Mouse (Mus musculus): ENCODE results near the gene Fem1a. TPM values are rescaled to one million over a fixed set of nuclear protein-coding genes. Genes with fewer than 3 reads are reported as not detected.

The Fem1a gene
- total RNA-seq, 1 experiment from 2014 or later, result 30.0 TPM

- DNase-seq, result peak; percentile 97
These were observed 47.4 kb downstream of the Fem1a start for GRCm38 (mm10) chr17:56303847-56304586.

DNA sequence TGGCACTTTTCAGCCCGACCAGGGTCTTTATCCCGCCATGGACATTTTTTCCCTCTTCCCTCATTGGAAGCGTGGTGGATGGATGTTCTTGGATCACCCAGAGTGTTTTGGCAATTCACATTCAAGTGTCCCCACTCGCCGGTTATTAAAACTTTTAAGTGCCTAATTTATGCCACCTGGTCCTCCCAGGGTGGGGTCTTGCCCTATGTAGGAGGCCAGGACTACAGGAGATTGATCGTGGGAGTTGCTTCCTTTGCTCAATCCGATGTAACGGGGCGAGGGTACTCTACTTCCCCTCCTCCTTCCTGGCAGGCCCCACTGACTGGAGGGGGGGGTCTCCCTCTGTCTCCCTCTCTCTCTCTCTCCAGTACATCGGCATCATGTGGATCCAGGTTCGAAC lies 48.1 kb downstream of the Fem1a start:
- no peak for DNase-seq

- DNase-seq, result no peak
These were observed 48.5 kb downstream of the Fem1a start for GRCm38 (mm10) chr17:56305156-56305555.

DNA sequence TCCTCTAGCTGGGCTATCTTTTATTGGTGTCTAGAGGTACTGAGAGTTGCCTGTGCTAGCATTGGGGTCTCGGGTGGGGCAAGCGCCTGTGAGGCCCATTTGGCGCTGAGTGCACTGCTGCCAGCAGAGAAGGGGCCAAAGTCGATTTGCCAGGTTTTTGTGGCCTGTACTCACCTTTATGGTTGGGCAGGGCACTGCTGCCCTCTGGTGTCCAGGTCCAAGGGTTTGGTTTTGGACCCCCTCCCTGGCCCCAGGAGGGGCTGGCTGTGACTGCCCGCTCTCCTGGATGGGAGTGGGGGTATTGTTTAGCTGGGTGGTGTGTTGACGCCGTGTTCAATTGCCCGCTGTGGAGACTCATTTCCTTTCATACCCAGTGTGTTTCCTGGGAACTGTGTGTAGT lies 49.2 kb downstream of the Fem1a start:
- no peak for DNase-seq

GRCm38 (mm10) chr17:56308088-56308487 lies 51.5 kb downstream of the Fem1a start:
- no peak for DNase-seq

DNA sequence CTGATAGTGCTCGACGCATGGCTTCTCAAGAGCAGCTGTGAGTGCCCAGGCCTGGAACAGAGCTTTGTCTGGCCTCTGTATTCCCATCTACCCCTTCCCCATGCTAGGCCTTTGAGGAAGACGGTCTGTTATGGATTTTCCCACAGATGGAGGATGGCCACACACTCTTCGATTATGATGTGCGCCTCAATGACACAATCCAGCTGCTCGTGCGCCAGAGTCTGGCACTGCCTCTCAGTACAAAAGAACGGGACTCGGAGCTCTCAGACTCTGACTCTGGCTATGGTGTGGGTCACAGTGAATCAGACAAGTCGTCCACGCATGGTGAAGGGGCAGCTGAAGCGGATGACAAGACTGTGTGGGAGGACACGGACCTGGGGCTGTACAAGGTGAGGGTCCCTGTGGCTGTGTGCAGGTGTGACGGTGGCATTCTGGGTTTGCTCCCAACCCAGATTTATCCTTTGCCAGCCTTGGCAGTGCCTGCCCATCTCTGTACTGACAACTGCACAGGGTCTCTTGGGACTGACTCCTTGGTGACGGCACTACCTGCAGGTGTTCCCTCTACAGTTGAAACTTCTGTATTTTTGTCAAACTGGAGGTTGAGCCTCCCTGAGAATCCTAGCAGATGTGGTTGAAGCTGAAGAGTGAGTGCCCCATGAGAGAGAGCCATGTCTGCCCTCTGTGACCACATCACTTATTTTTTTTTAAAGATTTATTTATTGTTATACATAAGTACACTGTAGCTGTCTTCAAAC lies 52.8 kb downstream of the Fem1a start:
- no peak for DNase-seq

Small RNA genes lying within 50 kb of the gene (microRNA-seq; reads per million reads assigned to microRNA genes)
- gene Mir7b, result 6,596 to 7,440 reads per million in 2 experiments

Other genes starting within 250 kb of the Fem1a start
- 51.5 and 57.1 TPM in 2 replicates for gene Sh3gl1, start 220.2 kb upstream of the Fem1a start, total RNA-seq (2021)
- gene Chaf1a, start 216.4 kb upstream of the Fem1a start, total RNA-seq (2021), result 8.2 and 9.8 TPM in 2 replicates
- 81.2 and 96.8 TPM in 2 replicates for gene Ubxn6, start 181.8 kb upstream of the Fem1a start, total RNA-seq (2021)
- gene Hdgfl2, start 177.2 kb upstream of the Fem1a start, total RNA-seq (2021), result 72.5 and 83.1 TPM in 2 replicates
- gene Plin4, start 147.0 kb upstream of the Fem1a start, total RNA-seq (2021), result 71.4 and 76.3 TPM in 2 replicates
- 55.3 and 57.4 TPM in 2 replicates for gene Plin5, start 139.2 kb upstream of the Fem1a start, total RNA-seq (2021)
- gene Lrg1, start 134.8 kb upstream of the Fem1a start, total RNA-seq (2021), result 15.1 TPM in 2 replicates
- gene Sema6b, start 116.5 kb upstream of the Fem1a start, total RNA-seq (2021), result 6.9 and 10.4 TPM in 2 replicates
- gene Tnfaip8l1, start 94.3 kb upstream of the Fem1a start, total RNA-seq (2021), result 6.2 and 7.7 TPM in 2 replicates
- gene Mydgf, start 72.9 kb upstream of the Fem1a start, total RNA-seq (2021), result 60.4 TPM in 2 replicates
- gene Dpp9, start 37.9 kb upstream of the Fem1a start, total RNA-seq (2021), result 40.4 and 41.3 TPM in 2 replicates
- 25.1 and 28.8 TPM in 2 replicates for gene Ticam1, start 20.0 kb downstream of the Fem1a start, total RNA-seq (2021)
- 59.7 and 102 TPM in 2 replicates for gene Plin3, start 36.1 kb downstream of the Fem1a start, total RNA-seq (2021)
- not detected in 2 replicates for gene Arrdc5, start 43.5 kb downstream of the Fem1a start, total RNA-seq (2021)
- 14.1 and 14.8 TPM in 2 replicates for gene Uhrf1, start 46.5 kb downstream of the Fem1a start, total RNA-seq (2021)
- 38.1 and 52.4 TPM in 2 replicates for gene Kdm4b, start 69.3 kb downstream of the Fem1a start, total RNA-seq (2021)
- 165 and 222 TPM in 2 replicates for gene Ptprs, start 219.7 kb downstream of the Fem1a start, total RNA-seq (2021)

Data from adrenal gland, postnatal 25 days (tissue).